Mouse (Mus musculus) CH12.LX (cell line): Measurements from ENCODE around the gene C1qtnf7.
A peak's percentile ranks its signal among the peaks of the same experiment; 100 is the strongest.

Experiments used
- CHD2 ChIP-seq: IDR thresholded peaks from 2 replicates; pipeline ENCODE4 v1.6.1; 2011; ENCODE audit warnings: low read length, improper control_type of control experiment
- CTCF ChIP-seq, 2 experiments: IDR thresholded peaks in 1 of 2; conservative IDR thresholded peaks in 1 of 2; 2 replicates each; pipeline ENCODE4 v1.5.1; 2011 to 2012; ENCODE audit warnings: low read depth in 2 of 2, low read length in 2 of 2, improper control_type of control experiment in 1 of 2, inconsistent platforms in 1 of 2, mild to moderate bottlenecking in 1 of 2, moderate library complexity in 1 of 2
- USF2 ChIP-seq: conservative IDR thresholded peaks from 2 replicates; pipeline ENCODE4 v1.6.1; 2011; ENCODE audit warnings: low read depth, low read length, improper control_type of control experiment

DNA sequence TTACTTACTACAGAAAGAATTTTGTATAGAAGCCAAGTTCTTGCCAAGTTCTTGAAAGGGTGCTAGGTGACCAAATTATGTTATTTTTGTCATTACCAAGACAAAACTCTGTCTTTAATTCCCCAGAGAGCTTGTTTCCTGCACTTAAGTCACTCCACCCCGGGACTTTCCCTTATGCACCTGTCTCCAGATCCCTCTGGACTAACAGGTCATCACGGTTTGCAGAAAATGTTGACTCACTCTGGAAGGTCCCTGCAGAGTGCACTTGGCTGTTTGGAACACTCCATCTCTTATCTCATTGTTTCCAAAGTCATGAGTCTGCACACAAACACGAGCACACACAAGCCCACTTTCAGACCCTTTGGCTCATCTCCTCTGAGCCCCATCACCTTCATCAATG lies 48.1 kb upstream of the C1qtnf7 start:
- peak; percentile 58 for TF ChIP-seq CHD2
- TF ChIP-seq CTCF (conservative IDR thresholded peaks at IDR 0.05 in 1 of 2, IDR thresholded peaks at IDR 0.05 in 1 of 2; ENCODE audit: low read depth in 2 of 2, low read length in 2 of 2), result no peak
- TF ChIP-seq USF2, result no peak
